Mouse (Mus musculus) erythroblast, embryonic 14.5 days (primary cell): ENCODE measurements around the gene Serinc5. TPM values are rescaled to one million over a fixed set of nuclear protein-coding genes. Genes with fewer than 3 reads are reported as not detected.

ENCODE experiments used
- H3K27me3 ChIP-seq: 2 replicates; pipeline ENCODE4 v1.6.1; 2012; ENCODE audit warnings: inconsistent platforms; ENCODE audit not compliant: control insufficient read depth
- H3K36me3 ChIP-seq: 2 replicates; pipeline ENCODE4 v1.6.1; 2012; ENCODE audit warnings: mild to moderate bottlenecking, inconsistent platforms; ENCODE audit not compliant: control insufficient read depth
- H3K4me1 ChIP-seq: 2 replicates; pipeline ENCODE4 v1.6.1; 2012; ENCODE audit warnings: inconsistent platforms; ENCODE audit not compliant: control insufficient read depth
- H3K4me3 ChIP-seq: replicated peaks from 2 replicates; pipeline ENCODE3; 2012; ENCODE audit warnings: moderate library complexity, mild to moderate bottlenecking, inconsistent platforms
- H3K9me3 ChIP-seq: 2 replicates; pipeline ENCODE4 v1.6.1; 2012; ENCODE audit warnings: low read length, inconsistent platforms, mixed read lengths; ENCODE audit not compliant: control insufficient read depth
- GATA1 ChIP-seq: IDR thresholded peaks from 2 replicates; pipeline ENCODE4 v1.6.1; 2012; ENCODE audit warnings: low read length, inconsistent platforms, mixed read lengths
- TAL1 ChIP-seq: IDR thresholded peaks from 3 replicates; pipeline ENCODE4 v1.6.1; 2012; ENCODE audit warnings: low read length, inconsistent platforms, mixed read lengths
- polyA plus RNA-seq: library from polyadenylated mRNA; stranded (reverse); fragments of >175 nt; gene quantifications from 2 replicates; pipeline ENCODE4 v1.2.3, GENCODE M21; 2012

Serinc5 gene
- polyA plus RNA-seq, 1 experiment, result 0.58 TPM

- TF ChIP-seq GATA1, result no peak
- TF ChIP-seq TAL1, result no peak
- no peaks in the 10 kb centered on the region for H3K27me3 ChIP-seq
- H3K4me3 ChIP-seq, result peak overlapping the region; percentile 79
- peaks cover 49% of the 10 kb centered on the region for H3K4me1 ChIP-seq
- peaks cover 19% of the 10 kb centered on the region for H3K36me3 ChIP-seq
- no peaks in the 10 kb centered on the region for H3K9me3 ChIP-seq
Measured at GRCm38 (mm10) chr13:92609486-92610310, 1.2 kb upstream of the Serinc5 start.

GRCm38 (mm10) chr13:92611254-92611784 lies 428 bp downstream of the Serinc5 start:
- H3K36me3 ChIP-seq, result peaks cover 33% of the 10 kb centered on the region
- H3K27me3 ChIP-seq, result no peaks in the 10 kb centered on the region
- TF ChIP-seq GATA1 (no peak), TAL1 (no peak)
- peak overlapping the region; percentile 79 for H3K4me3 ChIP-seq
- H3K9me3 ChIP-seq, result peaks cover 1% of the 10 kb centered on the region
- peaks cover 58% of the 10 kb centered on the region for H3K4me1 ChIP-seq

- TF ChIP-seq GATA1 (no peak), TAL1 (no peak)
- Histone ChIP-seq H3K4me3 (peak overlapping the region; percentile 79), H3K27me3 (no peaks in the 10 kb centered on the region), H3K4me1 (peaks cover 59% of the 10 kb centered on the region), H3K36me3 (peaks cover 38% of the 10 kb centered on the region), H3K9me3 (peaks cover 3% of the 10 kb centered on the region)
Measured at GRCm38 (mm10) chr13:92611917-92612316, 1.0 kb downstream of the Serinc5 start.

DNA sequence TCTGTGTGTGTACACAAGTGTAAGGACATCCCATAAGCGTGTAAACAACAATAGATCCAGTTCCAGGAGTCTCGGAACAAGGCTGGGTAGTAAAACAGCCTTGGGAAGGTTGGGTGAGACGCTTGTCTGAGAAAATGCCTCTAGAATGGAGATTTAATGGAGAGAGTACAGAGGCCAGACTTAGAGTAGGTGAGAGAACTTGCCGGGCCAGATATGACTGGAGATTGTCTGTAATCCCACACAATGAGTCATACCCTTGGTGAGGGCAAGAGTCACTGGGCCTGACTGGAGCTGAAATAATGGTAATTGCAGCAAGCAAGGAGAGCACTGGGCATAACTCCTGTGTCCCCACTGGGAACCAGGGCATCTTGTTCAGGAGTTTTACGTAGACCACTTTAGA lies 2.2 kb downstream of the Serinc5 start:
- H3K9me3 ChIP-seq, result peaks cover 6% of the 10 kb centered on the region
- TF ChIP-seq GATA1, result no peak
- TF ChIP-seq TAL1, result no peak
- no peaks in the 10 kb centered on the region for H3K27me3 ChIP-seq
- peaks cover 41% of the 10 kb centered on the region for H3K36me3 ChIP-seq
- peaks cover 56% of the 10 kb centered on the region for H3K4me1 ChIP-seq
- H3K4me3 ChIP-seq, result peak overlapping the region; percentile 79

DNA sequence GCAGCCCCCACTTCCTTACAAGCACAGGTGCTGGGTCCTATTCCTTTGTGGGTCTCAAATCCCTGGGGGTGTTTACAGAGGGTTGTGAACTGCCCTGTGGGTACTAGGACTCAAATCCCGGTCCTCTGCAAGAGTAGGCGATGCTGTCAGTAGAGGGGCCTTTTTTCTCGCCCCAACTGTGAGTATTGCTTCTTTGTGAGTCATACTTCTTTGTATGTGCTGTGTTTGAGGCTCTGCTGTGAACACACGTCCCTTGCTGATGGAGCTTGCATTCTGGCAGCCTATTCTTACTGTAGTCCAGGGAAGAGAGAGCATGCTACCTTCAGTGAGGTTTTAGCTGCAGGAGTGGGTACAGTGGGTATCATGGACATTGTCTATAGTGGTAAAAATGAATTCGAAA lies 4.3 kb downstream of the Serinc5 start:
- Histone ChIP-seq H3K4me1 (peaks cover 42% of the 10 kb centered on the region), H3K36me3 (peaks cover 43% of the 10 kb centered on the region), H3K27me3 (no peaks in the 10 kb centered on the region), H3K9me3 (peaks cover 8% of the 10 kb centered on the region), H3K4me3 (no peak overlapping the region)
- TF ChIP-seq TAL1, result no peak

DNA sequence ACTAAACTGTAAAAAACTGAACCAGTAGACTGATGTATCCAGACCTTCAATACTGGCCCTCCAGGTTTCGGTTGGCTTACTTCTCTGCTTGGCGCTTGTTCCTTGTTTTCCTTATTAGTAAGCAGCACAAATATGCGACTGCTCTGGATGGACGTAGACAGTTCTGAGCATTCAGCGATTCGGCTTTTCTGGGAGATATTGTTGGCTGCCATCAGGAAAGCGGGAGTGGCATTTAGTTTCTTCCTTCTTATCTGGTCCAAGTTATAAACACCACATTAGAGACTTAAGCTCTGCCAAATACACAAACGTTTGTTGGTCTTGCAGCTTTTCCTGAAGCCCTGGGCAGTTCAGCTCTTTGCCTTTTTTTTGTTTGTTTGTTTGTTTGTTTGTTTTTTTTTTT lies 5.6 kb downstream of the Serinc5 start:
- H3K4me1 ChIP-seq, result peaks cover 37% of the 10 kb centered on the region
- peaks cover 43% of the 10 kb centered on the region for H3K36me3 ChIP-seq
- H3K27me3 ChIP-seq, result no peaks in the 10 kb centered on the region
- TF ChIP-seq TAL1 (no peak), GATA1 (no peak)
- H3K9me3 ChIP-seq, result peaks cover 8% of the 10 kb centered on the region
- H3K4me3 ChIP-seq, result no peak overlapping the region

GRCm38 (mm10) chr13:92626196-92626595 lies 15.3 kb downstream of the Serinc5 start:
- Histone ChIP-seq H3K4me1 (peaks cover 39% of the 10 kb centered on the region), H3K27me3 (no peaks in the 10 kb centered on the region), H3K4me3 (no peak overlapping the region), H3K36me3 (peaks cover 58% of the 10 kb centered on the region), H3K9me3 (peaks cover 7% of the 10 kb centered on the region)
- TF ChIP-seq TAL1 (no peak), GATA1 (no peak)

DNA sequence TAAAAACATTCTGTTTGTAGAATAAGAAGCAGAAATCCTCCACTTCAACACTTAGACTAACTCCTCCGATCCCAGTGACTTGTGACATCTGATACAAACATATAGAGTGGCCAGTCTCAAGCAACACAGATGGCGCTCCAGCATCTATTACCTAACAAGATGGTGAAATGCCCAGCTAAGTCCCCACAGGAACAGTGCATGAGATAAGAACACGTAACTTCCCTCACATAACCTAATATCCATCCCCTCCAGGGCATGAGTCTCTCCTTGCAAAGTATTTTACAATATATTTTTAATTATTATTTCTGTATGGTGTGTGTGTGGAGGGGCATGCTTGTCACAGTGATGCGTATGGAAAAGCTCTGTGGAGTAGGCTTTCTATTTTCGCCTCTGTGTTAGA lies 15.8 kb downstream of the Serinc5 start:
- Histone ChIP-seq H3K9me3 (peaks cover 7% of the 10 kb centered on the region), H3K36me3 (peaks cover 63% of the 10 kb centered on the region), H3K4me3 (no peak overlapping the region), H3K27me3 (no peaks in the 10 kb centered on the region), H3K4me1 (peaks cover 44% of the 10 kb centered on the region)
- no peak for TF ChIP-seq TAL1
- TF ChIP-seq GATA1, result no peak

- Histone ChIP-seq H3K9me3 (peaks cover 7% of the 10 kb centered on the region), H3K4me3 (no peak overlapping the region), H3K36me3 (peaks cover 91% of the 10 kb centered on the region), H3K4me1 (peaks cover 69% of the 10 kb centered on the region), H3K27me3 (no peaks in the 10 kb centered on the region)
- TF ChIP-seq GATA1 (no peak), TAL1 (no peak)
Measured at GRCm38 (mm10) chr13:92629509-92629908, 18.6 kb downstream of the Serinc5 start.
